Mouse (Mus musculus) CD4-positive, CD25-positive, alpha-beta regulatory T cell, adult 4 months (primary cell): ENCODE measurements at regions not wholly inside any gene's neighbourhood (a gene's known extent, or its start where the extent isn't known, plus 50 kb on each side); places are given as distances from the start of the nearest gene placed in this dataset.
A peak's percentile ranks its signal among the peaks of the same experiment; 100 is the strongest.

Source experiments
- ATAC-seq: one replicate; pipeline ENCODE4 v1.8.0; 2017

DNA sequence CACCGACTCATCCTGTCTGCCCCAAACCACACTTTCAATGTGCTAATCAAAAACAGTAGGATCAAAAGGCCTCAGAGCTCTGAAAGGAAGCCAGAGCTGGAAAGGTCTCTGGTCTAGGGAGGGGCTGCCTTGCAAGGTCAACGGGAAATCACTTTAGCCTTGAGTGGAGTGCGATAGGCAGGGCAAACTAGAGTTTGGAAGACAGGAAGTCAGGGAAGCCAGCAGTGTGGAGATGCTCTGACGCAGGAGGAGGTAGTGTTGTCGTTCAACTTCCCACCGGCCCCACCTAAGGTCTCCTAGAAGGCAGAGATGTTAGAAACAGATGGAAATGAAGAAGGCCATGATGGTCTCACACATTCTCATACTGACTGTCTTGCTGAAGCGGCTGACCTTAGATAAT lies 52.0 kb upstream of the Trp53i11 start:
- no peak for ATAC-seq

- ATAC-seq = no peak
Observed at GRCm38 (mm10) chr2:93133301-93133971, 53.9 kb upstream of the Trp53i11 start.

- ATAC-seq = peak; percentile 89
Observed at GRCm38 (mm10) chr2:93131825-93132623, 55.3 kb upstream of the Trp53i11 start.

DNA sequence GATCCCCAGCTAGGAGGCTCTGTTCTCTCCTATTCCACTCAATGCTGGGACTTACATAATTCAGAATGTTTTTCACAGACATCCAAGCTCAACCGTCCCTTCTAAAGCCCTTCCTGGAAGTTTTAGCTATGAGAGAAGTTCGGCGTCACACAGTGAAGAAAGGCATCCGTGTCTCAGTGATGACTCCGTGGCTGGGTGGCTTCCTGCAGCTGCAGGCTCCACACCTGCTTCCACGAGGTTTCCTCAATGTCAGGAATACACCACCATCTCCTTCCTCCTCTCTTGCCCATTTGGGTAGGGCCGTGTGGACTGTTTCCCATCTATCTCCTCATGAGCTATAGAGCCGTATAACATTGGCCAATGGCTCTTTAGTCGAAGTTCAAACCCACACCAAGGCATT lies 56.1 kb upstream of the Trp53i11 start:
- no peak for ATAC-seq

DNA sequence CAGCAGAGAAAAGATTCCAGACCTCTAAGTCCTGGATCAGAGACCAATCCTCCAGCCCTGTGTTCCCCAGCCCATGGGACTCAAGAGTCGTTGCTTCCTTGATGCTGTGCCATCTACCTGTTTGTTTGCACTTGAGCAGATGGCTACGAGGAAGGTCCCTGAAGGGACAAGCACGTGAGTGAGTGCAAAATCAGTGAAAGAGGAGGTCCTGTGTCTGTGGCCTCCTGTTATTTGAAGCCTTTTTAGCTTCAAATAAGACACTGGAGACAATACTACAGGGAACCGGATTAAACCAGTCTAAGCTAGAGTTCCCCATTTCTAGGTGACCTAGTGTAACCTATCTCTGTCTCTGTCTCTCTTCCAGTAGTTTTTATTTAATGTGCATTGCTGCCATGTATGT lies 58.2 kb upstream of the Trp53i11 start:
- ATAC-seq = no peak

DNA sequence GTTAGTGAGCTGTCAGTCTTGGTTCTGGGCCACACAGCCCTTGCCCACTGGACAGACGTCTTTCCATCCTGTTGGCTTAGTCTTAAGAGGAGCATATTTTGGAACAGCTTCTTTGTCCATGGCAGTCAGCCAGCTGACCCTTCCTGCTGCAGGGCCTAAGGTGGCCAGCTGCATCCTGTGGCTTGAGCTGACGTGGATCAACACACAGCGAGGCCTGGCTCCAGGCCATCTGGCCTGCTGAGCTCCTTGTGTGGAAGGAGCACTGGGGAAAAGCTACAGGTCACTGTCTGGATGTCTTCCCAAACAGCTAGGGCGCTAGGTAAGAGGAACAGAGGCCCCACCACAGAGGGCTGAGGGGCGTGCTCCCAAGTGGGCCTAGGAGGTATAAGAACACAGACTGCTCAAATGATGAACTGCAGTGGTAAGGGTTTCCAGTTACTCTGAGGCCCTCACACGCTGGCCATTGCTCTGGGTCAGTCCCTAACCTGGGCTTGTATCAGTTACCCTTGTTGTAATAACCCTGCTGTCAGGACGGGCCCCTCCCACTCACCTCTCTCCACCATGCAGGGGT lies 60.7 kb upstream of the Trp53i11 start:
- no peak for ATAC-seq

DNA sequence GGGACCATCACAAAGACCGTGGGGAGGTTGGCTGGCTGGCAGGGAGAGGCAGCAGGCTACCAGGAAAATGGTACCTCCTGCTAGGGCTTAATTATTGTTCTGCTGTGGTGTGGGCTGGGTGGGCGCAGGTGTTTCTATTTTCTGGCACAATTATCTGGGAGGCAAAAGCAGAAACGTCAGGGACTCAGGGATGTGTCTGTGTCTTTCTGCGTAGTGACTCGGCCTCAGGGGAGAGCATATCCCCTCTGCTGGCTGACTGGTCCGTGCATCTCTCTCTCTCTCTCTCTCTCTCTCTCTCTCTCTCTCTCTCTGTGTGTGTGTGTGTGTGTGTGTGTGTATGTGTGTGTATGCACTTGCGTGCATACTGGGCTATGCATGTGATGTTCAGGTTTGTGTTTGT lies 61.2 kb upstream of the Trp53i11 start:
- no peak for ATAC-seq

- no peak for ATAC-seq
Observed at GRCm38 (mm10) chr2:93124866-93125467, 62.4 kb upstream of the Trp53i11 start.

GRCm38 (mm10) chr2:93123829-93124228 lies 63.5 kb upstream of the Trp53i11 start:
- no peak for ATAC-seq

DNA sequence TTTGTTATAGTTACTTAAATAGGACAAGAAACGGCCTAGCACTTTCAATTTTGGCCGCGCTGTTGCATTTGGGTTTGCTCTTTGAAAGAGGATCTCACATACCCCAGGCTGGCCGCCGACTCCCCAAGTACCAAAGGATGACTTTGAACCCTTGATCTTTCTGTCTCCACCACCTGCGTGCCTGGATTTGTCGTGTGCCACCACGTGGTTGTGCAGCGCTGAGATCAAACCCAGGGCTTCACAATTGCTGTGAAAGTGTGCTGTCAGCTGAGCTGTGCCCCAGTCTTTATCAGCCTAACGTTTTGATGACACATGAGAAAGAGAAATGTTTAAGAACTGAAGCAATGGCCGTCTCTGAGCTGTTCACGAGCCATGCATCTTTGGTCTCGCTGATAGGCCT lies 67.0 kb upstream of the Trp53i11 start:
- no peak for ATAC-seq

DNA sequence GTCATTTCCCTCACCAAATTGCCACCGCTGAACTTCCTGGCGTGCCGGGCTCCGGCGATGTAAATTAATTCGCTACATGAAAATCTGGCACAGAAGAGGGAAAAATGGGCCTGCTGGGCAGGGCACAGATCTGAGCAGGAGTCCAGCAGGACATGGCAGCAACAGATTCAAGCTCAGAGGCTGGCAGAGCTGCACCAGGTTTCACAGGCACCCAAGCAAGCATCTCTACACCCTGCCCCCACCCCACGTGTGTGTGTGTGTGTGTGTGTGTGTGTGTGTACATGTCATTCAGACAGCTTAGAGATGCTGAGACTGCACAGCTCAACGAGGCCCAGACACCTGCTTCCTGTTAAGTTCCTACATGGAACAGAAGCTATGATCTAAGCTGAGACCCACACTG lies 68.3 kb upstream of the Trp53i11 start:
- no peak for ATAC-seq

- no peak for ATAC-seq
Observed at GRCm38 (mm10) chr2:93115303-93115702, 69.3 kb upstream of the Prdm11 start.

DNA sequence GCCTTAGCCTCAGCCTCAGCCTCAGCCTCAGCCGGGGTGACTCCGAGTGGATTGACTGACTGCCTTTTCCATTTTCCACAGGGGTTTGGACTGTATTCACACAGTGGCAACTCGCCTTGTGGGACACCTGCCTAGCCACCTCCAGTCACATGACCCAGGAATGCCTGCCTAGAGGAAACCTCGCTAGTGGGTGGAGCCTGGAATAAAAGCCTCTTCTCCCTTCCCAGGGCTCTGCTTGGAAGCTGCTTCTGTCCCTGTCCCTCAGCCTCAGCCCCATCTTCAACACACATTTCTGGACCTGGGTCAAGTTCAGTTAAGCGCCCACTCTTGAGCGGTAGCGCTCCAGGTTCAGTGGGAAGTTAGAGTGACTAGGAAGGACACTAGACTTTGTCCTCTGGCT lies 68.0 kb upstream of the Prdm11 start:
- no peak for ATAC-seq

- ATAC-seq = no peak
Observed at GRCm38 (mm10) chr2:93112320-93112719, 66.4 kb upstream of the Prdm11 start.

DNA sequence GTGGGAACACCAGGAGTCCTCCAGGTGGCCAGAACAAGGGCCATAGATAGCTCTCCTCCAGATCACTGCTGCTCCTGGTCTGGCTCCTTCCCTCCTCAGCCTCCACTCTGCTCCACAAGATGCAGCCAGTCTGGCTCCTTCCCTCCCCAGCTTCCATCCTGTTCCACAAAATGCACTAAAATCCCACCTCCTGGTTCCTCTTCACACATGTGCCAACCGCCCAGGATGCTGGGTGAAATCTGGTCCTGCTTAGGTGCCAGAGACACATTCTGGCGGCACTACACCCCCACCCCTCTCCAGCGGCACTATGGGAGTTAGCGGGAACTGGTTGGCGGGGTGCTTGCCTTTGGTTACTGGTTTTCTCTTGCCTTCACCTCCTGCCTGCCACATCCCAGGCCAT lies 64.9 kb upstream of the Prdm11 start:
- no peak for ATAC-seq

DNA sequence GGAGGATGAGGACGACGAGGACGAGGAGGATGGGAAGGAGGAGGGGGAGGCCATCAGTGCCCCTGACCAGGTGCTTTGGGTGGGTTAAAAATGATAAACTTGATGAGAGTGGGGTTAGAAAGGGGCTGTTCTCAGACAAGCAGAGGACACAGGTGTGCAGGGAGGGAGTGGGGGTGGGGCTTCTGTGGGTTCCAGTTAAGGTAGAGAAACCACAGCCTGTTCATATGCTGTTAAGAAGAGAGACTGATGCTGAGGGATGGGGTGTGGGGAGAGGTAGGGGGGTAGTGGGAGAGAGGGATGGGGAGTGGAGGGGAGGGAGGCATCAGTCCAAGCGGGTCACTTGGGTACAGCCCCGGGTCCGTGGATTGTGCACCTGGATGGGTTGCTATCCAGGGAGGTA lies 60.6 kb upstream of the Prdm11 start:
- ATAC-seq = no peak

- no peak for ATAC-seq
Observed at GRCm38 (mm10) chr2:93101991-93102390, 56.0 kb upstream of the Prdm11 start.

- no peak for ATAC-seq
Observed at GRCm38 (mm10) chr2:93099780-93100179, 53.8 kb upstream of the Prdm11 start.

- ATAC-seq = no peak
Observed at GRCm38 (mm10) chr2:93097016-93097415, 51.0 kb upstream of the Prdm11 start.

DNA sequence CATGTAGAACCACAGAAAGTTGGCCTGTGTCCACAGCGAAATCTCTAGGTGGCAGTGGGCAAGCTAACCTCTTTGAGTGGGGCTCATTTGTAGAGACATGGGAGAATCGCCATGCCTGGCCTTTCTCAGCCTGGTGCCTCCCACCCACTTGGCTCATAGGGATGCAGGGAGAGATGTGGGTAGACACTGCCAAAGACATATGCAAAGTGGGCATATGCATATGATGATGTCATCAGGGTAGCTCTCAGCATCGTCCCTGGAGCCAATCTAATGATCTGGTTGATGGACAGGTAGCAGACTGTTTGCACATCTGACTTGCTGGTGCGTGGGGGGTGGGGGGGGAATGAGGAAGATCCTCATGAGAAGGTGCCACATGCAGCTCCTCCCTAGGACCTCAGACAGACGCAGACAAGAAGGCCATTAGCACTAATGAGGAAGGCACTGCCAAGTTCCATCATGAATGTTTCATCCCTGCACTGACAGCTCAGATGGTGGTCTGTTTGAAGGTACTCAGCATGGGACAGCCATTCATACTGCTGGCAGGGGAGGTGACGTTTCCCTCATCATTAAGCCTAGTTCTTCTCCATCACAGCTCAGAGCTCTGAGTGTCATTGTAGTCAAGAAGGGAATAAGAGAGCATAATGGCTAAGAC lies 50.2 kb upstream of the Prdm11 start:
- no peak for ATAC-seq
